Mouse (Mus musculus): ENCODE measurements at regions not wholly inside any gene's neighbourhood (a gene's known extent, or its start where the extent isn't known, plus 50 kb on each side); places are given as distances from the start of the nearest gene placed in this dataset.

DNA sequence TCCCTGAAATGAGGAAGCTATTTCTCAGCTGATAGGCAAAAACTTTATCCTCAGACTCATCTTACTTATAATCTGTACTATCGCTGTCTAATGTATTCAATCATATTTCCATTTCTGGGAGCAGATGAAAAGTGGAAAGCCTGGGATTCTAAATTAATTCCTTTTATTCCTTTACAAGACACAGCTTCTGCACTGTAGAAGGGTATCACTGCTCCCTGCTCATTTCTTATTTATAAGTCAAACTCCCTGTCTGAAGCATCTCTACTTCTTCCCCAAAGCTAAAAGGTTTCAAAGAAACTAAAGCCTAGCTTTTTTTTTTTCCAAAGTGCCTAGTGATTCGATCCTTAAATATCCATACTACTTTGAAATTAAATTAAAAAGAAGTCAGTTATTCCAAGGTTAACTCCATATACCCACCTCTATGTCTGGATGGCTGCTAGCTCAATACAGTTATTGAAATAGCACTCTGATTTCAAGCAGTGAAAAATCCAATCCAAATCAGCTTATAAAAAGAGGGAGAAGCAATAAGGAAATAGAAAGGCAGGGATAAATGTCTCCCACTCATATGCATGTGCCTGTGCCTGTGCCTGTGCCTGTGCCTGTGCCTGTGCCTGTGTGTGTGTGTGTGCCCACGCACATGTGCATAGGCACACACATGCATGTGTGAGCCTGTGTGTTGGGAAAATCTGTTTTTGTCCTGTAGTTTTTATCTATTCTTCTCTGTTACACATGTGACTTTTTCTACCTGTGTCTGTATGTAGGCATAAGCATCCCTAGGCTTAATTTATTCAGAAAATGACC lies 380.6 kb downstream of the Tmem135 start:
- TF ChIP-seq CTCF (IDR thresholded peaks at IDR 0.05; ENCODE audit: borderline replicate concordance, insufficient read depth, low read length) (no peak), POLR2A (IDR thresholded peaks at IDR 0.05; ENCODE audit: low read depth, low read length) (no peak)
